Mouse (Mus musculus): ENCODE data around the gene Sdk1.

Gene Sdk1

DNA sequence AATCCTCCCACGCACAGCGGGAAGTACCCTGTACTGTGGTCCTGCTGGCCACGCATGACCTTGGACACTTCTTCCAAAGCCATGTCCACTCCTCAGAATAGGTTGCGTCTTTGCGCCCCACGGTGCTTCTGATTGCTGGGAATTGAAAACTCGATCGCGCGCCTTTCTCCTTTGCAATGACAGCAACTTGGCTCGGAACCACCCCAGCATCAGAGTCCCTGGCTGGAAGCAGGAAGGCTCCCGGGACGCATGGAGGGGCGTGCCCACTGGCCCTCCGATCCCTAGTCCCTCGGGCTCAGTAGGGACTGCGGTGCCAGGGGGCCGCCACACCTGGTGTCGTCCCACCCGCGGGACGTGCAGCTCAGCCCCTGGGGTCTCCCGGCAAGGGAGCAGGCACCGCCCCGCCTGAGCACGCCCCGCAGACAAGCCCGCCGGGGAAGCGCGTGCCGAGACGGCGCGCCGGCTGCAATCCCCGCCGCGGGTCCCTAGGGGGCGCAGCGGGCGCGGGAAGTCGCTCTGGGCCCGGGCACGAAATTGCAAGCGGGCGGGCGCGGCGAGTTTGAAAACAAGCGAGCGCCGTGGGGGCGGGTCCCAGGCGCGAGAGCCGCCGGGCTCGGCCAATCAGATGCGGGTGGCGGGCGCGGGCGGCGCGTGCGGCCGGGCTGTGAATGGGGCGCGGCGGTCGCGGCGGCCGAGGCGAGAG lies at the start of gene Sdk1:
Gene Sdk1 (plus strand): TSS at position 650 of the 703 bp plus-strand sequence.
- DNase-seq (ENCODE audit: extremely low read depth, low read depth): no peak

DNA sequence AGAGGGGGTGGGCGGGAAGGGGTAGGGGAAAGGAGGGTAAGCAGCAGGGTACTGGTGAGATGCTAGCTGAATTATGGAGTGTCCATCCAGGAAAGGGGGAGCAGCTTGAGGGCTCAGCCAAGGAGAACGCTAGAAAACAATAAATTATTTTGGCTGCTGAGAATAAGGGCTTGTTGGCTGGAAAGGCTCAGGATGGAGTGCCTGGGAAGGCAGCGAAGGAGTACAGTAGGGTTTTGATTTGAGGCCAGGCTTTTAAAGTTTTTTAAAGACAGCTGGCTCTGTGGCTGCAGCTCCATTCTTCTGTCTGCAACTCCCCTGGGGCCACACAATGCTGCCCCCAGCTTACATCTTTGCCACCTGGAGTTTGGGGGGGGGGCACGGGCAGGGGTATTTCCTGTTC lies 44.0 kb upstream of the Sdk1 start:
- no peak for DNase-seq (ENCODE audit: extremely low read depth, low read depth)

DNA sequence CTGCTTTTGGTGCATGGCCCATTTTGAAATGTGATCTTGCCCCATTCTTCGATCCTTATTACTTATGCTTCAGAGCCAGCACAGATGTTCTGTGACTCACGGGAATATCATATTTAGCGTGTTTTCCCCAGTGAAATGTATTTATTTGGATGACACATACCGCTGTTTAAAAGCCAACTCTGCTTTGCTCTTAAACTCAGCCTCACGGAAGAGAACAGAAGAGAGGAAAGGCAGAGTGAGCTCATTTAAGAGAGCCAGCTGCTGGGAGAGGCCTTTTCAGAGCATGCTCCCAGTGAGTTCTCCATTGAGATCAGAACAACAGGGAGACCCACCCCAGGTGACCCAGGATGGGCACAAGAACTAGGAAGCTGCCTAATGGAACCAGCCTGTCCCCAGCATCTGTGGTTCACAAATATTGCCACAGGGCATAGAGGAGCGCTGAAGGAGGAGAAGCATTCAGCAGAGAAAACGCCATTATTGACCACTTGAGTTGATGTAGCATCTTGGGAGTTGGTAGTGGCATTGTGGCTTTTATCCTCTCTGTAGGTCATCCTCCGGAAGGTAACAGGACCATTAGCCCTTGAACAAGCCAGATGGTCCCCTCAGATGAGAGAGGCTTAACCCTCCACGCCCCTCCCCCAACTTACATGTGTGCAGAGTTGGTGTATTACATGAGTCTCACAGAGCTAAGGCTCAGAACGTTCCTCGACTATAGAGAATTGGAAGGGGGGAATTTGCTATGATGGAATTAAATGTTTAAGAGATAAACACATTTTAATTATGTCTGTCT lies 38.8 kb upstream of the Sdk1 start:
- DNase-seq (ENCODE audit: extremely low read depth, low read depth): no peak

DNA sequence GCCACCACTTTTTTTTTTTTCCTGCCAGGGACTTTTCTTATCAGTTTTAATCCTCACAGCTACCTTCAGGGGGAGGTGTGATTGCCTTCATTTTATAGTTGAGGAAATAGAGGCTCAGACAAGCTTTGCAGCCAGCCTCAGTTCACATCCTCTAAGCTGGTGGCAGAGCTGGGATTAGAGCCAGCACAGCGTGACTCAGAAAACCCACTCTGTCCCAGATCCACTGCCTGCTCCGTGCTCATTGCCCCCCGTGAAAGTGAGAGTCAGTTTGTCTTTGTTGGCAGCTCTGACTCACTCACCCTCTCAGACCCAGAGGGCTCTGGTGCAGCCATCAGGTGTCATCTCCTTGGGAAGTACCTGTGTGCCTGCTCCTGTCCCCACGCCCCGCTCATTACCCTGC lies 34.2 kb upstream of the Sdk1 start:
- no peak for DNase-seq (ENCODE audit: extremely low read depth, low read depth)

DNA sequence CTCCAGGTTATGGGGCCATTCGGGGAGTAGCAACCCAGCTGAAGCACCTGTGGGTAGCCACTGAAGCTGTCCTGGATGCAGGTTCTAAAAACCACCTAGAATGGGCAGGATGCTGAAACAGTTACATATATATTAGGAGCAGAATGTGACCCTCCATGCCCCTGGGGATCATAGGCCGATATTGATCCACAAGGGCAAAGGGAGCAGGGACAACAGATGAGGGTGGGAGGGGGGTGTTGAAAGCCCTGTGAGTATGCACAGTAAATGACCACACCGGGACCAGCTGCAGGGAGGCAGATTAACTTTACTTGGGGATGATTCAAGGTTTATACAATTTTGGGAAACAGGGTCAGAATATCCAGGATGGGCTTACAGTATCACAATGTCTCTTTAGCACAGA lies 16.0 kb upstream of the Sdk1 start:
- DNase-seq (ENCODE audit: extremely low read depth, low read depth): no peak

DNA sequence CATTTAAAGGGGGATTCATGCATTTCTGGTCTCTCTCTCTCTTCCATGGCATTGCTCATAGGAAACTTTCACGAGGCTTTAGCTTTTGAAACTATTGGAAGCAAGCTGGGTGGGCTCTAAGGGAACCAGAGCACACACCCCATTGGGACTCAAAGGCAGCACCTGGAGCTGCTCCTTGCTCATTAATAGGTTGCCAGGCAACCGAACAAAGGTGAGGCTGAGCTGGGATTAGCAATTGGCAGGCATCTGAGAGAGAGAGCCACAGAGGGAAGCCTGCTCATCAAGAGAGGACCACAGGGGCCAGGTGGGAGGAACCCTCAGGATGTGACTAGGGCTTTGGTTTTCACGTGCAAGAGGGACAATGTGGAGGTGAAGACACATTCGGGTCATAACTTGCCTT lies 7.0 kb upstream of the Sdk1 start:
- DNase-seq (ENCODE audit: extremely low read depth, low read depth): no peak

DNA sequence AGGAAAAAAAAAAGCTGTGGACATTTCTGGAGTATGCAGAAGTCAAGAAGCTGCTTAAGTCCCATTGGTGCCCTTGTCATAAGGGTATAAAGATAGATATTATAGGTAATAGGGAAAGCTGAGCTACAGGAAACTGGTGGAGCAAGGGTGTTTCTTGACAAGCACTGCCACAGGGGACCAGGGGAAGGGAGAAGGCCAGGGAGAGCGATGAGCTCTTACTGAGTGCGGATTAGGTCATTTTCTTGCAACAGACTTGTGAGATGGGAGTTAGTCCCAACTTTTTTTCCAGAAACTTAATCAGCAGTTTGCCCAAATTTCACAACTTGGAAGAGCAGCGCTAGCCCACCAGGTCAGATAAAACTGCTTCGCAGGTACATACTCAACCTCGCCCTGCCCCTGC lies 1.9 kb upstream of the Sdk1 start:
- no peak for DNase-seq (ENCODE audit: extremely low read depth, low read depth)

DNA sequence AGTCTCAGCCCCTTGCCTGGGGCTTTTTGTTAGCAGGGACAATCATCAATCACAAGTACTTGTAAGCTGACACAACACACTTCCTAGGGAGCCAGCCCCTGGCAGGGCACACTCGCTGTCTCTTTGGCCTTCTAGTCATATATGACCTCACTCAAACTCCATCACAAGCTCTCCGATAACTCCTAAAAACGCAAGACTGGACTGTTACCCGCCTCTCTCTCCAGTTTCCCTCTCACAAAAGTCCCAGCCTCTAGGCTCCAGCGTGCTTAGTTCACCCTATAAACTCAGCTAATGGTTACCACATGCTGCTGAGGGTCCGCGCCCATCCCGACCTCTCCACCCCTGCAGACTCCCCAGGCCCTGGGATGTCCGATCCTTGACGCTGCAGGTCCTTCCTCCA lies 849 bp upstream of the Sdk1 start:
- no peak for DNase-seq (ENCODE audit: extremely low read depth, low read depth)

DNA sequence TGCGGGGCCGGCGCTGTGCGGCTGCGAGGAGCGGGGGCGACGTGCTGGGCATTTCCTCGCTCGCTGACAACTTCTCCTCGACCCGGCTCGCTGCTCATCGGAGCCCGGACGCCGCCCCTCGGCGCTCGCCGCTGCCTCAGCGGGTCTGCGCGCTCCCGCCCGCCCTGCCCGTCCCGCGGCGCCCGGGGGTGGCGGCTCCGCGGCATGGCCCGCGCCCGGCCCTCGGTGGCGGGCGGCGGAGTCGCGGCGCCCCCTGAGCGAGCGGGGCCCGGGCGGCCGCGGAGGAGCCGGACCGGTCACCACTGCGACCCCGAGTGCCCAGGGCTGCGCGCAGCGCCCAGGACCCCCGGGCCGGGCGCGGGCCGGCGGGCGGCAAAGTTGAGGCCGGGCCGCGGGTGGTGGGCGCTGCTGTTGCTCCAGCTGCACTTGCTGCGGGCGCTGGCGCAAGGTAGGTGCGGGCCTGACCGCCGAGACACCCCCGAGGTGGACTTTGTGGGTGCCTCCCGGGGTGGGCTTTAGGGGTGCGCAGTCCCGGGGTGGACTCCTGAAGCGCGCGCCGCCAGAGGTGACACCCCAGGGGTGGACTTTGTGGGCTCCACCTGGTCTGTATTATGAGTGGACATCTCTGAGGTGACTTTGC lies 475 bp downstream of the Sdk1 start:
- no peak for DNase-seq (ENCODE audit: extremely low read depth, low read depth)

DNA sequence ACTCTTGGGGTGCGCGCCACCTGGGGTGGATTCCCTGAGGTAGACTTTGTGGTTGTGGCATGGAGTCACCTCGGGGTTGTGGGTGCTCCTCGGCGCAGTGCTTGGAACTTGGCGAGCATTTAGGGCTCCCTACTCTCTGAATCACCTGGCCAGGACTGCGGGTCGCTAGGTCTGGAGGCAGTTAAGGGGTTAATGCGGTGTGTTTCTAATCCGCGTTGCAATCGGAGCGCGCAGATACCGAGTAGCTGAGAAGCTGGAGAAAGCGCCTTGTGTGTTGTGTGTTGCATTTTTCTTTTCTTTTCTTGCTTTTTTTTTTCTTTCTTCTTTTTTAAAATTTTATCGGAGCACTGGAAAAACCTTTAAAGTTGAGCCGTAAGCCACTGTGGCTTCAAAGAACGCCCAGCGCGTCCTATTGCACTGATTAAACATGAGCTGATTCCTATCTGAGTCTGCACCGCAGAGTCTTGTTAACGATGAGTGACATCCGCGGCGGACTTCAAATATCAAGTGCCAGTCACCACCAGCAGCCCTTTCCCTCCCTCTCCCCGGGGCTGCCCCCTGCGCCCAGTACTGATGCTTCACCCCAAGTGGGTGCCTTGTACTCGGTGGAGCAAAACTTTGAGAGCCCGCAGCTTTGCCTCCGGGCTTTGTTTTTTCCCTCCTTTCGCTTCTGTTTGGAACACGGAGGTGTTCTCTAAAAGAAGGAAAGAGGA lies 2.1 kb downstream of the Sdk1 start:
- DNase-seq (ENCODE audit: extremely low read depth, low read depth): no peak

DNA sequence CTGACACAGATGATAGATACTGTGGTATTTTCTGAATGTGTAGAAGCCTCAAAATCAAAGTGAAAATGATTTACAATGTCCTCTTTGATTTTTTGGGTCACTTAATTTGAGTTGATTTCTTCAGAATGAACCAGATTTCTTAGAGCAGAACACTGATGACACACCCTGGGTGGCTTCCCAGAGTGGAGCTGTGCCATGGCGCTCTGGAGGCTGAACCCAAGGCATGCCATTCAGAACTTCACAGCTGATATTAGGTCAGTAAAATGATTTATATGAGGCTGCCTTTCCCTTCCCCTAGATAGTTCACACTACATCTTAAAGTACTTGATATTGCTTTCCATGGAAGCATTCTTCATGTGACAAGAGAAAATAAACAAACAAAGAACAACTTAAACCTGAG lies 23.0 kb downstream of the Sdk1 start:
- no peak for DNase-seq (ENCODE audit: extremely low read depth, low read depth)

DNA sequence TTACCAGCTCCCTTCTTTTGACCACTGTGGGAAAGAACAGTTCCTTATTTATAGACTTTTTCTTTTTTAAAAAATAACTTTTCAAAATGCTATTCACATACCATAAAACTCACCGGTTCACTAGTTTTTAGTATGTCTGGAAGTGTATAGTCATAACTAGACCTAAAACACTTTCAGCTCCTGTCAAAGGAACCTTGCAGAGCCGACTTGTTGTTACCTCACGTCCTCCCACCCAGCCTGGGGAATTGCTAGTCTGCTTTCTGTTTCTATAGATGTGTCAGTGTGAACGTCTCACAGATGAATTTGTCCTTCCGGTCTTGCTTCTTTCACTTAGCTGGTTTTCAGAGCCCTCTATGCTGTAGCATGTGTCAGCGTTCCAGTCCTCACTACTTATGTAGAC lies 35.8 kb downstream of the Sdk1 start:
- DNase-seq (ENCODE audit: extremely low read depth, low read depth): no peak

DNA sequence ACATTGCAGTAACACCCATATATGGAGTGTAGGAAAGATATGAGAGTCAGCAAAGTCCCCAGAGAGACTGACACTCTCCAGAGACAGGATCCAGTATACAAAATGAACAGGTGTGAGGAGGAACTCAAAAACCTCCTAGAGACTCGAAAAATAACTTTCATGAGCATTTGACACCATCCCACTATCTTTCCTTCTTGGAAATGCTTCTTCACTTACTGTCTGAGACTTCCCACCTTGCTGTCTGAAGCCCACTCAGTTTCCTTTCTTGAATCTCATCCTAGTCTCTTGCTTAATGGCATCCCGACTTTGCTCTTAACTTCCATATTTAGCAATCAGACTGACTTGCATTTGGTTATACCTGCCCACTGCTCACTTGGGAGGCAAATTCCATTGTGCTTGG lies 40.5 kb downstream of the Sdk1 start:
- no peak for DNase-seq (ENCODE audit: extremely low read depth, low read depth)

DNA sequence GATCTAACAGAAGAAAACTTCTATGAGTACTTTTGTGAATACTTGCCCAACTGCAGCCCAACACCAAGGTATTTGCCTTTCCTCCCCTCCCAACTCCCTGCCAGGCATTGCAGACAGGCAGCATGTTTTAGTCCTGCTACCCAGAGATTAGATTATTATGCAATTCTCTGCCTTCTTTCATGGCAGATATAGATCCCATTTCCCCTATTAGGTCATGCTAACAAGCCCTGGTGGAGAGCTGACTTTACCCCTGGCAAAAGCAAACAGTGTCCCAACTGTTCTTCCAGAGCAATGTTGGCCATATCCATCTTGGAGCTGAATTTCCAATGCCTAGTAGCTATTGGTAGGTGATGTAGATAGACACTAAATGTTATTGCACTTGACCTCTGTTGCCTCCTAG lies 48.3 kb downstream of the Sdk1 start:
- DNase-seq (ENCODE audit: extremely low read depth, low read depth): no peak

DNA sequence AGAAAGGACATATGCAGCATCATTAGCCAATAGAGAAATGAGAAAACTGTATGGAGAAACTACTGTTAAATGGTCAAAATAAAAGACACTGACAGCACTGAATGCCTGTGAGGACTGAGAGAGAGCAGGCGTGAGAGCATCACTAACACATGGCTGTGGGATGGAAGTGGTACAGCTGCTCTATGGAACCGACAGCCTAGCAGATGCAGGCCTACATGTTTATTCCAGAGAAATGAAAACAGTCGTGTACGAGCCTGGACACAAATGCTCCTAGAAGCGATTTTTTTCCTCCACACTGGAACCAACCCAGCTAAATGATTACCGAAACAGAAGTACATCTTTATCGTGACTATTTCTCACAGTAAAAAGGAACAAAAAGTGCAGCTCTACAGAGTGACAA lies 54.0 kb downstream of the Sdk1 start:
- no peak for DNase-seq (ENCODE audit: extremely low read depth, low read depth)

DNA sequence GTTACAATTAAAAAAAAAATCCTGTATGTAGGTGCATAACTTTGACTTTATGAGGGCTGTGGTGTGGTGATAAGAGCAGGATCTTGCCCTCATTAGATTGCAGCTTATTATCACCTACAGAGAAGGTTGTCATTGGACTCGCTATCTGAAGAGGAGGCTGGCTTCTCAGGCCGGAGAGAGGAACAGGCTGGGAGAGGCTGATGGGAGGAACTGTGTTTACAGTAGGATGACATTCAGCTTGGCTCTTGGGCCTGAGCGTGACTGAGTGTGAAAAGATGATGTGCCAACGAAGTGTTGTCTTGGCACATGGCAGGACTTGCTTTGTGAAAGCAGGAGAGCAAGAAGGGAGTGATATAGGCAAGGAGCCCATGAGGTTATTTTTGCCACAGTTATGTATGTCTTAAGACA lies 61.0 kb downstream of the Sdk1 start:
- no peak for DNase-seq (ENCODE audit: extremely low read depth, low read depth)

DNA sequence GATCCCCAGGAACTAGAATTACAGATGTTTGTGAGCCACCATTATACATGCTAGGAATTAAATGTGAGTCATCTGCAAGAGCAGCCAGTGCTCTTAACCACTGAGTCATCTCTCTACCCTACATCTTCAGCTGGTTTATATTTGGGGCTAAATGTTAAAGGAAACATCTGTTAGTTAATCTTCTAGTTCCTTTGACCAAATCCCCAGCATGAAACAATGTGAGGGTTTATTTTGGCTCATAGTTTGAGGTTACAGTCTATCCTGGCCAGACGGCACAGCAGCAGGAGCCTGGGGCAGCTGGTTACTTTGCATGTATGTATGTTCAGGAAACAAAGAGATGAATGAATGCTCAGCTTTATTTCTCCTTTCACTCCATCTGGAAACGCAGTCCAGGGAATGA lies 62.5 kb downstream of the Sdk1 start:
- DNase-seq (ENCODE audit: extremely low read depth, low read depth): no peak

DNA sequence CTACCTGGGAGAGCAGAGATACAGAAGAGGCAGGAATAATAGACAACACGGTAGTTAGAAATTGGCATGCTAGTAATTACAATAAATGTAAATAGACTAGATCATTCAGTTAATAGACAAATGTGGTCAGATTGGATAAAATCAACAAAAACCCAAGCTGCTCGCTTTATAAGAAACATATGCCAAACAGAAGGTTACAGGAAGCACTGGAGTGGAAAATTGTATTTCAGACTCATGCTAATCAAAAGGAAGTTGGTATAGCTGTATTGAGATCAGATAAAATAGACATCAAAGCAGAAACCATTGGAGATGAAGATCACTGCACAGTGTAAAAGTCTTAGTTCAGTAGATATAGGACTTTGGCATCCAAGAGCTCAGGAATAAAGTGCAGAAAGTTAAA lies 63.4 kb downstream of the Sdk1 start:
- no peak for DNase-seq (ENCODE audit: extremely low read depth, low read depth)

DNA sequence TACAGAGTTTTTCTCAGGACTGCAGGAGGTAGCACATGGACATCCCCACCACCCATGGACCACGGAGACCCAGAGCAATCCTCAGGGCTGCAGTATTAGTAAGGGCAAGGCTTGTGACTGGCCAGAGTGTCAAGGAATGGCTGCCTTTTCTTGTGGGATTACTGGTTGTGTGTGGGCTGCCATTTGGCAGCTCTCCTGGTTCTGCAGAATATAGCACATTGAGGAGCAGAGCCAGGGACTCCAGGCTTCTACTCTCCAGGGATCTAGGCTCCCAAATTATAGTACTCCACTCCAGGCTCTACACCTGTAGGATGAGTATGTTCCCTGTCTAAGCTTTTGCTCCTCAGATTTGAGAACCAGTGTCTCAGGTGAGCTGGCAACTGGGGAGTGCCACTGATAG lies 69.4 kb downstream of the Sdk1 start:
- no peak for DNase-seq (ENCODE audit: extremely low read depth, low read depth)

DNA sequence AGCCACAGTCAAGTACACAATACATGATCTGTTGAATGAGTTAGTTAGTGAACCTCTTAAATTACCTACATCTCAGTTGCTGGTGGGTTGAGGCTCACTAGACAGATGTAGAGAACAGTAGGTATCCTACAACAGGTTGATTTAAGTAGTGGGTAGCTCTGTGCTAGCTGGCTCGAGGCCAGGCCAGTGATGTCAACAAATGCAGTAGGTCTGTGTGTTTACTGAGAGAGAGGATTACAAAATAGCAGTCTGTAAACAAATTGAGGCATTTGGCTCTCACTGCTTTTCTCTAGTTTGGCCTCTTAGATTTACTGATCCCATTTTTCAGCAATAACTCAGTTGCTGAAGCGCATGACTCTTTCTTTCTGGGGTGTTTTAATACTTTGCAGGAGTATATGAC lies 70.5 kb downstream of the Sdk1 start:
- DNase-seq (ENCODE audit: extremely low read depth, low read depth): no peak

DNA sequence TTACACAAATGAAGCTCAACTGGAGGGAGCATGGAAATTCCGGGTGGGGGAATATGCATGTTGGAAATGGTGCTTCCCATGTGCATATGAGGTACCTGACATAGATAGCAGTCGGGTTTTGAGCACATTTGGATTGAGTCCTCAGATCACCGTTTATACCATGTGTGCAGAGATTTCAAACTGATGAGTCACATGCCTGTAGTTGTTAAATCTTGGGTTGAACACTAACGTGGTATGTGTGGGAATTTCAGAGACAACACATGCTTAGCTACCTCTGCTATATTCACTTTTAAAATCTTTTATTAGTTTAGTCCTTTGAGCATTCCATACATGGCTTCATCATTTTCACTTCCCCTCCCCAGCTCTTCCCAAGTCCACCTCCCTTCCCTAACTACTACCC lies 71.0 kb downstream of the Sdk1 start:
- DNase-seq (ENCODE audit: extremely low read depth, low read depth): no peak

DNA sequence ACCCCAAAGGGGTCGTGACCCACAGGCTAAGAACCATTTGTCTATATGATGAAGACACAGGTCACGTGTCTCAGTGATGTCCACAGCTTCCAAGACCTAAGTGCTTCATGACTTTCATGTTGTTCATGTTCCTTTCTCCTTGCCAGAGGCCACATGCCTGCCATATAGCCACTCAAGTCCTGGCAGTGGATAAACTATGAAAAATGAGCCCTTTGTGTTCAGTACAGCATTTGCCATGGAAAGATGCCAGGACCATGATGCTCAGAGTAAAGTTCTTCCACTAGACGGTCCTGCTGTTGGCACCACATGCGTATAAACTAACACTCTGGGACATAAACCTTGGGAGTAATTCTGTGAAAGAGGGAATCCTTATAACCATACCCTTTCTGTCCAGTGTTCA lies 75.8 kb downstream of the Sdk1 start:
- DNase-seq (ENCODE audit: extremely low read depth, low read depth): no peak

Data from MEL-GATA-1-ER (cell line).